Mouse (Mus musculus) forebrain, postnatal 0 days (tissue): ENCODE measurements around the gene Wnt5b. TPM values are rescaled to one million over a fixed set of nuclear protein-coding genes. Genes with fewer than 3 reads are reported as not detected.

Experiments
- ATAC-seq: fragments of 200-750 bp; cut with Nextera tagmentation; 2 replicates; pipeline ENCODE4 v1.8.0; 2017; ENCODE audit warnings: mild to moderate bottlenecking, moderate library complexity
- DNase-seq: peaks from one replicate; pipeline ENCODE4 v3.0.0-alpha.2; 2015
- H3K27ac ChIP-seq: fragments of 300-500 bp; sonication (generic); 2 replicates; pipeline ENCODE4 v1.5.1; 2014; ENCODE audit warnings: low read depth, mild to moderate bottlenecking, antibody characterized with exemption, low read length, moderate library complexity, mixed read lengths
- H3K27me3 ChIP-seq: fragments of 300-500 bp; sonication (generic); 2 replicates; pipeline ENCODE4 v1.6.1; 2014; ENCODE audit warnings: mild to moderate bottlenecking, low read length, mixed read lengths; ENCODE audit not compliant: insufficient read depth
- H3K36me3 ChIP-seq: fragments of 300-500 bp; sonication (generic); 2 replicates; pipeline ENCODE4 v1.6.1; 2014; ENCODE audit warnings: mild to moderate bottlenecking, moderate library complexity; ENCODE audit not compliant: insufficient read depth
- H3K4me1 ChIP-seq: fragments of 300-500 bp; sonication (generic); 2 replicates; pipeline ENCODE4 v1.6.1; 2014; ENCODE audit warnings: antibody characterized with exemption; ENCODE audit not compliant: insufficient read depth
- H3K4me2 ChIP-seq: fragments of 300-500 bp; sonication (generic); 2 replicates; pipeline ENCODE4 v1.6.1; 2014; ENCODE audit warnings: low read depth, mild to moderate bottlenecking, moderate library complexity
- H3K4me3 ChIP-seq: fragments of 300-500 bp; sonication (generic); 2 replicates; pipeline ENCODE4 v1.5.1; 2014; ENCODE audit warnings: low read depth, low read length, mixed read lengths
- H3K9ac ChIP-seq: fragments of 300-500 bp; sonication (generic); 2 replicates; pipeline ENCODE4 v1.6.1; 2014; ENCODE audit warnings: mild to moderate bottlenecking
- H3K9me3 ChIP-seq: fragments of 300-500 bp; sonication (generic); 2 replicates; pipeline ENCODE4 v1.6.1; 2016; ENCODE audit warnings: low read length
- CTCF ChIP-seq: sonication (generic); IDR thresholded peaks from 2 replicates; pipeline ENCODE4 v1.5.1; 2016; ENCODE audit warnings: antibody characterized with exemption, control low read depth, low read depth
- WGBS: fragments of 180-500 bp; shearing (Covaris S2); extraction: QIAGEN DNeasy Blood & Tissue Kit; methylation state at CpG from one replicate; pipeline ENCODE4 v1.1.7; 2014; 5-methylcytosine and 5-hydroxymethylcytosine counted together
- polyA plus RNA-seq: library from polyadenylated mRNA; unstranded; fragments of >200 nt; fragmentation: Nextera tagmentation; extraction: Ambion mirVana; gene quantifications from 2 replicates; pipeline ENCODE4 v1.2.1, GENCODE M21; 2015
- total RNA-seq: library from RNA; depleted of rRNA; stranded (reverse); fragments of >200 nt; gene quantifications from 2 replicates; pipeline ENCODE4 v1.2.3, GENCODE M21; 2014

Wnt5b gene
- total and polyA plus RNA-seq, 2 experiments from 2014 or later = 2.2 to 3.1 TPM

DNA sequence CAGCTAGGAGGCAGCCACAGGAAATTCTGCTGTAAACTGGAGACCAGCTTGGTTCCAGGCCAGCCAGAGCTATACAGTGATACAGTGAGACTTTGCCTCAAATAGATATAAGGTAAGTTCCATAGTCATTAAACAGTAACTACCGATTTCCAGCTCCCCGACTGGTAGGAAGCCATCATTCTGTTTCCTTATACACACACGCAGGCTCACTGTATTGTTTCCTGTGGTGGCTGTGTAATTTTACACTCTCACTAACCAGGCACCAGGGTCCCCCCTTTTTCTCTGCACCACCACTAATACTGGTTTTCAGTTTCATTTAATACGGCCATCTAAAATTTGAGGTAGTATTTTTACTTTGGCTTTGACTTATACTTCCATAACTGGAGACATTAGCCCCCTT is 70.2 kb downstream of the Wnt5b start:
- Histone ChIP-seq H3K36me3 (no peaks in the 10 kb centered on the region), H3K9me3 (no peaks in the 10 kb centered on the region), H3K4me3 (no peak overlapping the region), H3K9ac (no peak overlapping the region), H3K4me2 (no peak overlapping the region), H3K27ac (no peak overlapping the region), H3K27me3 (no peaks in the 10 kb centered on the region), H3K4me1 (no peaks in the 10 kb centered on the region)
- ATAC-seq (no peak), DNase-seq (no peak)
- 90% methylated on average over 4 of the region's 4 CpGs for WGBS
- TF ChIP-seq CTCF = no peak

DNA sequence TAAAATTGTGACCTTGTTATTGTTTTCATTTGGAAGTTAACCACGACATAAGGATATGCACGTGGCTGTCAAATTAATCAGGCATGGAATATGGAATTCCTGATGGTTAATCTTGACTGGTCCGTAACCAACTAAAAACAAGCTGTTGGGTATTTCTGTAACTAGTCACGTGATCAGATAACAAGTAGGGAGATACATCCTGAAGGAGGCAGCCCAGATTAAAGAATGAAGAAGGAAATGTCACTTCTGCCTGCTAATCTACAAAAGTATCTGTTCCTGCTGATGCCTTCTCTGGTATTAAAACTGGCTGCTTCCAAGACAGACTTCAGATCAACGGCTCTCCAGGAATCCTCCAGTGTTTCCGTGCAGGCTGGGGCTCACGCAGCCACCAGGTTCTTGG is 70.7 kb downstream of the Wnt5b start:
- no peak for TF ChIP-seq CTCF
- ATAC-seq (no peak), DNase-seq (no peak)
- 81% methylated on average over 7 of the region's 7 CpGs for WGBS
- Histone ChIP-seq H3K4me2 (no peak overlapping the region), H3K9ac (no peak overlapping the region), H3K9me3 (no peaks in the 10 kb centered on the region), H3K36me3 (no peaks in the 10 kb centered on the region), H3K27me3 (no peaks in the 10 kb centered on the region), H3K4me1 (no peaks in the 10 kb centered on the region), H3K27ac (no peak overlapping the region), H3K4me3 (no peak overlapping the region)

DNA sequence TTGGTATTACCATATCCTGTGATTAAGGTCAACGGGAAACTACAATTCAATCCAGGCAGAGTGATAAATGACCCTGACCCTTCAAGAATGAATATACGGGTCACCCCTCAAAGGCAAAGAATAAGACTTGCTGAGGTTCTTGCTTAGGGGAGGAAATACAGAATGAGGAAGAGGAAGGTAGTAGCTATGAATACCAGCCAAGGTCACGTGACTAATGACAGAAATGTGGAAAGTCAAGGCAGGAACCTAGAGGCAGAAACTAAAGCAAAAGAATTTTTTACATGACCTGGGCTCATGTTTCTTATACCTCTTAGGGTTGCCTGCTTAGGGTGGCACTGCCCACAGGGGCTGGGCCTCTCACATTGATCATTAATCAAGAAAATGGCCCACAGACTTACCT is 71.4 kb downstream of the Wnt5b start:
- Histone ChIP-seq H3K36me3 (no peaks in the 10 kb centered on the region), H3K9me3 (no peaks in the 10 kb centered on the region), H3K27me3 (no peaks in the 10 kb centered on the region), H3K4me1 (no peaks in the 10 kb centered on the region), H3K27ac (no peak overlapping the region), H3K9ac (no peak overlapping the region), H3K4me3 (no peak overlapping the region), H3K4me2 (no peak overlapping the region)
- no peak for TF ChIP-seq CTCF
- DNase-seq (no peak), ATAC-seq (no peak)
- WGBS = 82% methylated on average over 3 of the region's 3 CpGs

DNA sequence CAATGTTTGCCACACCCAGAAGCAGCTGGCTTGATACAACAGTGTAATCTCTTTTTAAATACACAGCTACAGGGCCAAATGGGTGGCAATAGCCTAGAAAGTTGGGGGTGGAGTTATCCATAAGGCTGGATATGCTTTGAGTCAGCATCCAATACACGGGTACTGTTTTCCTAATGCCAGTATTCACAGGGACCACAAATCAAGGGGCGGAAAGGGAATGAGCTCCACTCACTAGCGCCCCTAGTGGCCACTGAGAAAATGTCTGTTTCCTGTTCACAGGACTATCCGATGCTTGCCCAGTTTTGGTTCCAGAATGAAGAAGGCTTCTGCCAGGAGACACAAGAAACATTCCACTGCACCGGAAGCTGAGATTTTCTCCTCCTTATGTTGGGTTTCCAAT is 72.0 kb downstream of the Wnt5b start:
- H3K4me1 ChIP-seq = no peaks in the 10 kb centered on the region
- peak; percentile 62 for DNase-seq
- H3K27me3 ChIP-seq = no peaks in the 10 kb centered on the region
- no peak overlapping the region for H3K27ac ChIP-seq
- no peak overlapping the region for H3K9ac ChIP-seq
- WGBS = 19% methylated on average over 5 of the region's 5 CpGs
- no peak overlapping the region for H3K4me3 ChIP-seq
- no peaks in the 10 kb centered on the region for H3K36me3 ChIP-seq
- ATAC-seq = peak; percentile 66
- no peaks in the 10 kb centered on the region for H3K9me3 ChIP-seq
- H3K4me2 ChIP-seq = no peak overlapping the region
- TF ChIP-seq CTCF = peak; percentile 83

DNA sequence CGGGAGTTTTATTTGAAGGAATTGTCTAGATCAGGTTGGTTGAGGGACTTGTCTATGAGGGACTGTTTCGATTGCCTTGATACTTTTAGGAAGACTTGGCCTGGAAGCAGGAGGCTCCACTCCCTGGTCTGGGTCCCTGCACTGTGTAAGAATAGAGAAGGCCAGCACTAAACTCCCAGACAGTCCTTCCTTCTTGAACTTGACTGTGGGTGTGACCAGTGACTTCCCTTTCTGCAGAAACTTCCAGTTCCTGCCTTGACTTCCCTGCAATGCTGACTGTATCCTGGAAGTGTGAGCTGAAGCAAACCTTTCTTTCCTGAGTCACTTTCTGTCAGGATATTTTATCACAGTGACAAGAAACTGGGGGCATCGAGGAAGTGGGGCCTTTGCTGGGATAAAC is 73.4 kb downstream of the Wnt5b start:
- Histone ChIP-seq H3K4me1 (no peaks in the 10 kb centered on the region), H3K4me2 (no peak overlapping the region), H3K27me3 (no peaks in the 10 kb centered on the region), H3K9ac (no peak overlapping the region), H3K36me3 (no peaks in the 10 kb centered on the region), H3K27ac (no peak overlapping the region), H3K4me3 (no peak overlapping the region), H3K9me3 (no peaks in the 10 kb centered on the region)
- no peak for DNase-seq
- no peak for ATAC-seq
- WGBS = 99% methylated on average over 3 of the region's 3 CpGs
- no peak for TF ChIP-seq CTCF

DNA sequence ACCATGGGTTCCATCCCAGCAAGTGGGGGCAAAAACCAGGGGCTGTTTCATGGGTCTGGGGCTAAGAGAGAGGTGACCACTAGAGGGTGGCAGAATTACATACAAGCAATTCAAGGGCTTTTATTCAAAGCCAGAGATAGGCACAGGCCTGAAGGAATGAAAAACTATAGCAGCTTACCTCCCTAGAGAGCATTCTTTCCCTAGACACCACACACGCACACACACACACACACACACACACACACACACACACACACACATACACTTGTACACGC is 76.4 kb downstream of the Wnt5b start:
- ATAC-seq (no peak), DNase-seq (no peak)
- no peaks in the 10 kb centered on the region for H3K27me3 ChIP-seq
- H3K36me3 ChIP-seq = no peaks in the 10 kb centered on the region
- H3K9ac ChIP-seq = no peak overlapping the region
- WGBS = 78% methylated on average over 2 of the region's 2 CpGs
- H3K4me1 ChIP-seq = no peaks in the 10 kb centered on the region
- H3K4me3 ChIP-seq = no peak overlapping the region
- H3K9me3 ChIP-seq = no peaks in the 10 kb centered on the region
- peak; percentile 38 for TF ChIP-seq CTCF
- H3K4me2 ChIP-seq = no peak overlapping the region
- H3K27ac ChIP-seq = no peak overlapping the region

DNA sequence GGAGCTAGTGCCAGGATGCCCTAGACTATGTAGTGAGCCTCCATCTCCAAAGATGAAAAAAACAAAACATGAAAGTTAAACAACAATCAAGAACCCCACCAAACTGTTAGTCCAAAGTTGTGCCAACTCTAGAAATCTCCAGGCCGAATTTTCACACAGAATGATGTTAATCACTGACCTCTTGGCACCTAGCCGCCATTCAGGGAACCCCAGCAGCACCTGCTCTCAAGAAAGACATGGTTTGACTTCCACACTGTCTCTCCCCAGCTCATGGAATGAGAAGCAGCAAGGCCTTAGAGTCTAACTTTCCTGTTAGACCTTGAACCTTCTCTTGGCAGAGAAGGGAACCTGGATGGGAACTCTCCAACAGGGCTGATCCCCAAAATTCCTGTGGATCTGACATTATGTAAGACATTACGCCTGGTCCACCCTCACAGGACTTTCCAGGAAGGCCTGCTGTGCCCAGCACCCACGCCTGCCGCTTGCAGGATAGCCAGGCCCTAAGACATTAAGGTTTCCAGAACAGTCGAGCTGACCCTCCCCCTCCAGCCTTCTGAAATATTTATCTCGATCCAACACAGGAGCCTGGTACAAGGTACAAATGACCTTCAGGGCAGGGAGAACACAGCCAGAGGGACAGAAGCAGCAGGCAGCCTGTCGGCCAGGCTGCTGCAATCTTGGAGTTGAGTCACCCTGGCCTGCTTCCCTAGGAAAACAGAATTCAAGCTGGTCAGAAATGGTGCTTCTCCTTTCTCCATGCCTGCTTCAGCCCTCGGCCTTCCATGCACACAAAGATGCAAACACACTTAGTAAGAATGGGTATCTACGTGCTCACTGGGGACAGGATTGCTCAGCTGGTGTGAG is 77.0 kb downstream of the Wnt5b start:
- ATAC-seq = no peak
- no peaks in the 10 kb centered on the region for H3K36me3 ChIP-seq
- H3K4me1 ChIP-seq = no peaks in the 10 kb centered on the region
- TF ChIP-seq CTCF = no peak
- no peaks in the 10 kb centered on the region for H3K27me3 ChIP-seq
- H3K4me2 ChIP-seq = no peak overlapping the region
- no peak overlapping the region for H3K4me3 ChIP-seq
- H3K27ac ChIP-seq = no peak overlapping the region
- H3K9me3 ChIP-seq = no peaks in the 10 kb centered on the region
- WGBS = 78% methylated on average over 10 of the region's 10 CpGs
- H3K9ac ChIP-seq = no peak overlapping the region
- DNase-seq = no peak
